Mouse (Mus musculus) urinary bladder, postnatal 14 days (tissue): ENCODE data around the gene Rag2.

ENCODE experiments used
- DNase-seq: peaks from one replicate; pipeline ENCODE4 v3.0.0; 2021; ENCODE audit warnings: low spot score

Gene Rag2

DNA sequence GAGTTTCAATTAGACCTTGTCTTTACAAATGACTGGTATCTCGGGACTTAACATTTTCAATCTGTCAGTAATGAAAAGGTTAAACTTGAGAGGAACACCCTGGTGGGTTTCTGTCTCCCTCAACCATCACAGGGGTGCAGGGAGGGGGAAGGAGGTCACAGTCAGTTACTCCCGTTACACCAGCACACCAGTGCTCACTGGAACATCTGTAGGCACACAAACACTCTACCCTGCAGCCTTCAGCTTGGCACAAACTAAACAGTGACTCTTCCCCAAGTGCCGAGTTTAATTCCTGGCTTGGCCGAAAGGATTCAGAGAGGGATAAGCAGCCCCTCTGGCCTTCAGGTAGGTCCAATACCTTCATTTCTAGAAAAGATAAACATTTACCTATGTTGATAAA is at the start of gene Rag2:
Gene Rag2 (plus strand): TSS at position 193 of the 400 bp plus-strand sequence.
- DNase-seq = no peak

DNA sequence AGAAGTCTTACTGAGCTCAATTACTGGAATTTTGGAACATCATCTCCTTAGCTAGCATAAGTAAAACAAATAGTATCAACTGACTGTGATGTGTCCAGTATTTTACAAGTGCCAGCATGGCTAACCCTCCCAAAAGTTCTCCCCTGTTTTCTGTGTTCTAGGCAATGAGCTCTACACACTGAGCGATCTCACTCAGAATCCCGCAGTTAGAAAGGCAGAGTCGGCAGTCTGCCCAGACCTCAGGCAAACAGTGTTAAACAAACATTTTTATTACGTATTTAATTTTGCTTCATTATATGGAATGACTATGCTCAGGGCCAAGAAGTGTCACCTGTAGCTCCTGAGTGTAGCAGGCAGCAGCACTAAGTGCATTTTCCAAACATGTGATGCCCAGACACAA is 47.3 kb upstream of the Rag2 start:
- DNase-seq = no peak

DNA sequence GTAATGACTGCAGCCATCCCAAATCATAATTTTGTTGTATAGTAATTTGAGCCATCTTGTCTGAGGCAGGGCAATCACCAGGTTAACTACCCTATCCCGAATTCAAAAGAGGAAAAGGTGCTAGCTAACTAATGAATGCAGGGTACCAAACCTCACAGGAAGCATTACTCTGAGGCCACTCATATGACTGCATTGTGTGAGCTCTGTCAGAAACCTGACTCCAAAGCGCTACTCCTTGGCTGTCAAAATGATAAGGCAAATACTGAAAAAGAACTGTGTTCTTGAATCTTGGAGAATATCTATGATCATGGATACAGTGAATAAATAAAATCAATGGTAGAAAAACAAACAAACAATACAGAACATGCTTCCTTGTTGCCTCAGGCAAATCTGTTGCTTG is 44.5 kb upstream of the Rag2 start:
- no peak for DNase-seq

DNA sequence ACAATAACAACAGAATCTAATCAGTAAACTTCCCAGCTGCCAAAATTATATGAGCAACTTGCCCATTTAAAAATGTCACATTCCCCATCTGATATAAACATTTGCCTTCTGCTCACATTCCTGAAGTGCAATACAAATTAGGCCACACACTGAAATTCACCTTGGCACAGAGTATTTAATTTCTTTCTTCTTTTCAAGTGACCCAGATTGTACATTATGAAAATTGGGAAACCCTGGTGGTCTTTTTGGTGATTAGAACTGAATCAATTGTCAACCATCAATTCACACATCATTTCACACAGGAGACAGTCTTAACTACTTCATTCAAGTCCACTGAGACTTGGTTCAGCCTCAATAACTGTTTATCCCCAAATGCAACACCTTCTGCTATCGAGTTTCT is 44.1 kb upstream of the Rag2 start:
- no peak for DNase-seq

DNA sequence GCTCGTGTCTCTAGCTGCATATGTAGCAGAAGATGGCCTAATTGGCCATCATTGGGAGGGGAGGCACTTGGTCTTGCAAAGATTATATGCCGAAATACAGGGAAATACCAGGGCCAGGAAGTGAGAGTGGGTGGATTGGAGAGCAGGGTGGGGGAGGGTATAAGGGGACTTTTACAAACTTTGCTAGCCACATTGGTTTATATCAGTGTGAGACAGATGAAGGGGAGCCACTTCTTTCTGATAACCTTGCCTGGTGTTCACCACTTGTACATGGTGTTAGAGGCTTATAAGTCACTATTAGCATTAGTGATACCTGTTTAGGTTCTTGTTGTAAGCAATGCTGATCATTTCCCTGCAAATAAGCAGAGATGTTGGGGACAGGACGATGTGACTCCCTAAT is 43.5 kb upstream of the Rag2 start:
- DNase-seq = no peak

DNA sequence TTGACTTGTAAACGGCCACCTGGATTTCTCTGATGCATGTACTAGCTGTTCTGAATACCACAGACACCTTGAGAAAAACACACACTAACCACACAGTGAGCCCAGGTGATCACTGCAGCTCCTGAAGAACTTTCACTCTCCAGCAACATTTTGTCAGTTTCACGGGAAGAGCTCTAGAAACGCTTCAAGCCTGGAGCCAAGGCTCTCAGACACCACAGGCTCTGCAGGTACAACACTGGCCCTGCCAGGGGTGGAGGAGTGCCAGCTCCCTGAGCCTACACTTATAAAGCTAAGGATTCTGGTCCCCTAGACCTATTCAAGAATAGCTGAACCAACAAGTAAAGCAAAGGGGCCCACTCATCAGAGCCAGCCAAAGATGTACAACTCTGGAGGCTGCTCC is 43.1 kb upstream of the Rag2 start:
- DNase-seq = no peak

DNA sequence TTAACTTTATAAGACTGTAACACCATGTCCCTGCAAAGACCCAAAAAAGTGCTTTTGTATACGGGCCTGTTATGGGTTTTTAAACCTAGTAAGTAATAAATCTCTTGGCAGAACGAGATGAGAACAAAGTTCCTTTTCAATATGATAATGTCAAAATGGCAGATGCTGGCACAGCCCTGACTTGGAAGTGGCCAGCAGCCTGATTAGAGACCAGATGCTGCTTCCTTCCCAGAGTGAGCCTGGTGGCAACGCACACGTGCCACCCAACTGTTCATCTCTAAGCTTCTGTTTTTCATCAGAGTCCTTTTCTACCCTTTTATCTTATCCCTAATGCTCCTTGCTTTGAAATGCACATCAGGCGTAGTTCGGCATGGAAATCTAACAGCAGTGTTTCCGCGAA is 33.2 kb upstream of the Rag2 start:
- DNase-seq = no peak

DNA sequence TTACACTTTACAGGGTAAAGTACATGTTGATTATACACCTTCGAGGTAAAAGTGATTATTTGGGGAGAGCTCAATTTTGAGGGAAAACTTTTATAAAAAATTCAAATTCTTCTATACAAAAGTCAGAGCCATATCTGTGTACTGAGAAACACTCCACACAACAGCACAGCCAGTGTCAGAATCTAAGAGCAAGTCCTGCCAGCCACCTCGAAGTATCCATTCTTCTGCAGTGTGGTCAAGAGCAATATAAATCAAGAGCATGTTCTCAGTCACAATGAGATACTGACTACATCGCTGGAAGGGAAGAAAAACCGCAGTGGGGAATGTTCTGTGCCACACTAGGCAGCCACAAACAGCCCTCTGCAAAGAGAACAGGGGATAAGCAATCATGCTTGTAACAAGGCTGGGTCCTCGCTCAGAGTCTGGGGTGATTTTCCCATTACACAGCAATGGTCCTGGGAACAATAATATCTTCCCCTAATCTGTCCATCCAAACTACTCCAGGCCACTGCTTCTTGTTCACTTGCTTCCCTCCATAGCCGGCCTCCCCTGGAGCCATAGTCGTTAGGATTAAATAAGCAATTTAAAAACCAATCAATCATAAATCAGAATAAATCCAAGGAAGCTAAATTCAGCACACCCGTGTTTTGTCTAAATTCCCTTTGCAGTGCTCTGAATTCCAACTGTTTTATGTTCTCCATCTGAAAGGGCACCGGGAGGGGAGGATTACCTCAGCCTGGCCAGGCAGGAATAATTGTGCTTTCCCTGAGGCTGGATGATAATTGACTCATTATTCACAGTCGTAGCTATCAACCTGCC is 32.3 kb upstream of the Rag2 start:
- no peak for DNase-seq

DNA sequence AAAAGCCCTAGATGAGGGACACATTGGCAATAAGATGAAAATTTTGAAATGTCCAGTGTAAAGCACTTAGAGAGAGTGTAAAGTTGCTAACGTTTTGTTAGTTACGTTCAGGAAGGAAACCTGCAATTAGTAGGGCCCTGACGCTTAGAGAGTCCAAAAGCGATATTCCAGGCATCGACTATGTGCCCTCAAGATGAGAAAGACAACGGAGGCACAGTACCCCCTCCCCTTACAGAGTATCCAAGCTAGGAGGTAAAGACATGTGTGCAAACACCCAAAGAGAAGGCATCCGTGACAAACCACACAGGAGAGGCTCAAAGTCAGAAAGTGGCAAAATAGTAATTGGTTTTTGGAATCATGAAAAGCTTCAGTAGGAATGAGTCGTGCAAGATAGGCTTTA is 31.6 kb upstream of the Rag2 start:
- DNase-seq = no peak

DNA sequence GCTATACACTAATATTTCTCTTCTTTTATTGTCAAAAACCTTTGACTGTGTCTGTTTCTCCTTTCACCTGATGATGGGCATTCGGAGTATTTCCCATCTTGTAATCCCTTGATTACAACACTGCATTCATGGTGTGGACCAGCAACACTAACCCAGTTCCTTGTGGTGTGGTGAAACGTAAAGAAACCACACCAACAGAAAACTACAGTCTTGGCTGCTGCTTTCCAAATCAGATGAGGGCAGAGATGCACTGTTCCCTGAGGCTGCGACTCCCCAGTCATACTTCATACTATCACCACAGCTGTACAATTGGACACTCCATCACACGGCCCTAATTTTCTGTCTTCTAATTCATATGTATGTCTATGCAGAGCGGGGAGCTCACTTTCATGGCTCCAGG is 29.8 kb upstream of the Rag2 start:
- DNase-seq = no peak

DNA sequence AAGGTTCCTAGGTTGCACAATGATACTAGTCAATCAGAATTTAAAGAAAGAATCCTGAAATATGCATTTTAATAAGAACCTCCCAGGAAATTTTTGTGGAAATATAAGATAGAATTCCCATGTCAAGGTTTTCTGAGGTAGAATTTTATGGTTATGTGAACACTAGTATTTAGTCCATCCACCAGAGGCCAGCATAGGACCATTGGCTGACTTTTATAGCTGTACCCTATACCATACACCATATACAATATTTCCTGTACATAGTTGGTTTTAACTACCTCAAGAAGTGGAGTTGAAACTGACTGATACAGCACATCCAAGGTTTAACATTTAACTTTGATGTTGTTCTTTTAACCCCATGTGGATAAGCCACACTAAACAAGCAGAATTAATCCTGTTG is 27.3 kb upstream of the Rag2 start:
- no peak for DNase-seq

DNA sequence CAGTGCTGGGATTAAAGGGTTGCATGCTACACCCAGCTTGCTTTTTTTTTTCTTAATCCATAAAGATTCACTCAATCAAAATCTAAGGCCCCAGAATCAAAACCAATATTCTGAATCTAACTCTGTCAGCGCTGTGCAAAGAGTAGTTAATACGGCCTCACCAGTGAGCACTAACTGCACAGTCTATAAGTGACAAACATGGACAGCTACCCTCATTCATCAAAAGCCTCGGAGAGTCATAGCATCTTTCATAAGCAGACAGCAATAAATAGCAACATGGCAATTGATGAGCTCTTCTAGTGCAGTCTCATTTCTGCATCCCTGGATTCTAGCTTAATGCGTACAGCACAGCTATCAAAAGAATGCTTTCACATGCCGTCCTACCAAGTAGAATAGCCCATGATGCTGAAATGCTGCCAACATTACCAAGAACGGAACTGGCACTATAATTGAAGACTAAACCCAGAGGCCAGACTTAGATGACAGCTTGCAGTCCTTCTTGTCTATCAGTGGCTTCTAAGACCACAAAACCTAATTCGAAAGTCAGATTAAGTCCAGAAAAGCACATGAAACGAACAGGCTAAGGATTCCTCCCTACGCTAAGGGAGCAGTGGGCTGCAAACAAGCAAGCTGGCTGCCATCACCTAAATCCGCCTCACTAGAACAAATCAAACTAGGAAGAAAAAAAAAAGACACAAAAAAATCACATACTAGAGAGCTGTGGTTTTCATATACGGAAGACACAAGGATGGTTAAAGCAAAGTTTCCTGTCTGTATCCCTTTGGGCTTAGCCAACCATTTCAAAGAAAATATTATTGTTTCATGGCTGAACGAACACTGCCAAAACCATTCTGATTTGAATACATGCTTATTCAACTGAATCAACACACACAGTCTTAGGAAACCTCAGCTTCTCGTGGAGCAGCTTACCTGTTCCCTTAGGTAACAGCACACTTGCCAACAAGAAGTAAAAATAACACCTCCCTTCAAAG is 26.0 kb upstream of the Rag2 start:
- no peak for DNase-seq

DNA sequence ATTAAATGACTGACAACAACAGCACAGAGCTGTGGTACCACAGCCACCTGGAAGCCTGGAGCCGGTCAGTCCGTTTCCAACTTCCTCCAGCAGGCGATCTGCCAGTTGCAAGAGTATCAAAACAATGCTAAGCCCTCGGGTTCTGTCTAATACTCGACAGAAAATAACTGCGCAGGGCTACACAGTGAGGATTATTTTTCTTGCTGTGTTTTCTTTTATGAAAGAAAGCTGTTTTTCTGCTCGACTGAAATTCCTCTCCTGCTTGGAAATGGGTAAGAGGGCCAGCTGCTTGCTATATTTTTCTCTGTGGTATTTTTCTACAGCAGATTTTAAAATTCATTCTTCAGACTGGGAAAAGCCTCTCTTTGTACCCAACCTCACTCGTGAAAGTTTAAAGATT is 23.8 kb upstream of the Rag2 start:
- DNase-seq = peak; percentile 38

DNA sequence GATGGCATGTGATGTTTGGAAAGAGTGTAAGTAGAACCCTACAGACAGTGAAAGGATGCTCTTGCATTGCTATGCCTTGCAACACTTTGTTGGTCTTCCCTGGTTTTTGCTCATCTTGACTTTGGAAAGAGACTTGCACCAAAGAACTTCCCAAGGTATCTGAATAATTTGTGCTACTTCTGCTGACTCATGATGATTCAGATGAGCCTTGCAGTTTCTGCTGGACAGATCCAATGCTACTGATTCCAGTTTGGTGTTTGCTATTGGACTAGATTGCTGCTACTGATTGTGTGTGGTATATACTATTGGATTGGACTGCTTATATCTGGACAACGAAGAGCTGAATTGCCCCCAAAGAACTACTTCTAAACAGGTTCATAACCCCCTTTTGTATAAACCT is 21.4 kb upstream of the Rag2 start:
- no peak for DNase-seq

DNA sequence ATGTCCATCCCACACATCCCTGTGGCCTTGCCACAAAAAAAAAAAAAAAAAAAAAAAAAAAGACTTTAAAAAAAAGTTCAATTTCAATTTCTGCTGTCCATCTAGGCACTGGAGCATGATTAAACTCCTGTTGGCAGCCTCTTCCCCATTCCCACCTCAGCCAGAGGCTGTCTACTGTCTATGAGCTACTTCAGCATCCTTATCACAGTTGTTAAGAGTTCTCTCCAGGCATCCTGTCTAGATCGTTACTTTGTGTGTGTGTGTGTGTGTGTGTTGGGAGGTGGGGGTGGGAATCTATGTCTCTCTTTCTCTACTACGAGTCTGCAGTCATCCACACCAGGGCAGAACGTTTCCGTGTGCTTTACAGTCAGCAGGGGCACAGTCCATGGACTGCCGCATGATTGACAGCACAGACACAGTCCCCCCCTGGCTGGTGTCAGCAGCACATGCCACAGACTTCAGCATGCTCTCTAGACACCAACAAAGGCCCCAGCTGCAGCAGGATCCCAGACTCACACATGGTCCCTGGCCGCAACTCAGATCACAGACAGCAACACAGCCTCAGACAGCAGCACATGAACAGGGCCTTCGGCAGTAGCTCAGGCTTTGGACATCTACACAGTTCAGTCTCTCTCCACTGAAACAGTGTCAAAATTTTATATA is 16.2 kb upstream of the Rag2 start:
- DNase-seq = no peak

DNA sequence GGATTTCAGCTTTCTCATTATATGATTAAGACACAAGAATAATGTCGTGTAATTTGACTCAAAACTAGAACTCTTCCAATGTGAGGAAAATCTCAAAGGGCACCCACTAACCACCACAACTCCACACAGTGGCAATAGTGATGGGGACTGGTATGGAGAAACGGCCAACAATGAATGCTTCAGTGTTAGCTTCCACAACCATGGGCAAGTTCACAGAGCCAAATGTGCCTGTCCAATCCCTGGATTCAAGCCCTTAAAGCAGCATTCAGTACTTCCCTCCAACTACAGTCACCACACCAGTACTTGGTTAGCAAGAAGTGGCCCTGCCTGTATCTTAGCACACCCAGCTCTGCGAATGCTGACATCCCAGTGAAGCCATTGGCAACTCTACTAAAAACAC is 13.7 kb upstream of the Rag2 start:
- DNase-seq = no peak

DNA sequence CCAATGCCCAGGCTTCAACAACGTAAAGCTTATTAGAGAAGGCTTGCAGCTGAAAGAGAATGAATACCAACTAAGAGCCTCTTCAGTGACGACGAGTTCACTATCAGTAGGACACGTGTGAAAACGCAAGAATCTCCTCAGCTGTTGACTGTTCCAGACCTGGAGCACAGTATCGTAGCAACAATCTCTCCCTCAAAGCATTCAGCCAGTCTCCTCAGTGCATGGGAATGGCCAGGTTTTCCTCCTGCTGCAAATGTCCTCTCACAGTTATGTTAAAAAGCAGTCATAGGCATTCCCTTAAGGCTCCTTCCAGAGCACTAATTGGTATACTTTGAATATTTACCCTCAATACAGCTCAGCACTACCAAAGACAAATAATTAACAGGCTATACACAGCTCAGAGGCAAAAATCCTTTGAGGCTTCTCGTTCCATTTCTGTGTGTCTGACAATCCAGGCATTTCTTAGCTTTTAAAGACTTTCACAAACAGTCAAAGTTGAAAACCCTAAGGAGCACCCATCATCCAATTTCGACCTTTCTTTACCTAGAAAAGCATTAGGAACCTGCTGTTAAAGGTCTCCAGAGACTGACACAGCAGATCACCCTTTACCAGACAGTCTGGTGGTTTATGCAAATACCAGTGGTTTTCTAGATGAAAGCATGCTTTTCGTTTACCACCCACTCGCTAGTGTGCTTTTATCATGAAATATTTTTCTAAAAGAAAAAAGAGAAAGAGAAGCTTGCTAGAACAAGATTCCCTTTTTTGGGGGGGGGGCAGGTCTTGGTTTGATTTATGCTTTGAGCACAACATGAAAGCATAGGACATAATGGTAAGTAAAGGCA is 8.8 kb upstream of the Rag2 start:
- DNase-seq = no peak

DNA sequence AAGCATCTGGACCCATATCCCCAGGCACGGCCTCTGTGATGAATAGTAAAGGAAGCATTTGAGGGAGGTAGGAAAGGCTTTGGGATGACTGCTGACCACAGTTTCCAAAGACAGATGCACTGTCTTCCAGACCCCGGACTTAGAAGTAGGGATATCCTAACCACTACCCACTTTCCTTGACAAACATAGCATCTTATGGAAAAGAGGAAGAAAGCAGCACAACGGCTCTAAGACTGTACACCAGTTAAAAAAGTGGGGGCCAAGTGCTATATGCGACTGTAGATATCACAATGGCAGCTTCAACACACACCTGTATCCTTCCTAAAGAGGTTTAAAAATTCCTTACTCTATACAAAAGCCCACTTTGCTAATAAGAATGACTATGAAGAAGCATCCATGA is 6.1 kb upstream of the Rag2 start:
- DNase-seq = no peak

DNA sequence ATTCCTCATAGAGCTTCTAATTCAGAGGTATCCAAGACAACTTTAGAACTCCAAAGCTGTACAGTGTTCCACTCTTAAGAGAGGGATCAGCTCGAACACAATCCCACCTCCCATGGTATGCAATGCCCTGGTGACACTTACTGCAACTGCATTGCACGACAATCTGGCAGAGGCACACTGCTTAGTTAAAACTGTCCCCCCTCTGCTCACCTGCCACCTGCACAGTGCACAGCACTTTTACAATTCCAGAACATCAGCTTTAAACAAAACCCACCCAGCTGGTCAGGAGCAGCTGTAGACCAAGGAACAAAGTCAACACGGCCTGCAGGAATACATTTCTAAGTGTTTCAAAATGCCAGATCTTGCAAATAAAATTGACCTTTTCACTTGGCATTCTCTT is 3.6 kb upstream of the Rag2 start:
- DNase-seq = no peak

DNA sequence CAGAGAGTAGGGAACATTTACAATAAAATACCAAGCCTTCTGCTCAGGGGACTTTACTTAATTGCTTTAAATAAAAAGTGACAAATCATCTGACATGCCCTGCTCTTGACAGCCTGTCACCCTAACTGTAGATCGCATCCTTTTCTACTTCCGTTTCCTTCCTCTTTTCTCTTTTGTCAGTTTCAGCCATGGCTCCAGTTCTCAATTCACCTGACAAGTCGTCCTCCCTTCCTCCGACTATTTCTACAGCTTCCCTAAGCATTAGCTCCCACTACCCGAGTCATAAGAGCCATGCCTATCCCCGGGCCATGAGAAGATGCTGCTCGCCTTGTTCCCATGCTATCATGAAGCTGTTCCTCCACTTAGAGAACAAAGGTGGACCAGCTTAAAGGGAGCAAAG is 2.9 kb upstream of the Rag2 start:
- no peak for DNase-seq

DNA sequence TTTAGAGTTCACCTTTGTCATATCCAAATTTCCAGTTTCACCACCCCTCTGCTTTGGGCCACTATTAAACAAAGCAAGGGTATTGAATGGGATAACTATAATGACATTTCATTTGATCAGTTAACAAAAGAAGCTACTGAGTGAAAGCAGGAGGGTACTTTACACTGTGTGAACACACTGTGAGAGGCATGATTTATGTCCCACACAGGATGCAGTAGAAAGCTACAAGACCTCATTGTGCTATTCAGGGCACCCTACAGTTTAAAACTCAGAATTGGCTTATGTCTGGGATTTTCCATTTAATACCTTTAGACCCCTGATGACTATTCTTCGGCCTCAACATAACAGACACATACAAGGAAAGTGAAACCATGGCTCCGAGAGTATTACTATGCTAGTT is 1.5 kb upstream of the Rag2 start:
- DNase-seq = no peak

DNA sequence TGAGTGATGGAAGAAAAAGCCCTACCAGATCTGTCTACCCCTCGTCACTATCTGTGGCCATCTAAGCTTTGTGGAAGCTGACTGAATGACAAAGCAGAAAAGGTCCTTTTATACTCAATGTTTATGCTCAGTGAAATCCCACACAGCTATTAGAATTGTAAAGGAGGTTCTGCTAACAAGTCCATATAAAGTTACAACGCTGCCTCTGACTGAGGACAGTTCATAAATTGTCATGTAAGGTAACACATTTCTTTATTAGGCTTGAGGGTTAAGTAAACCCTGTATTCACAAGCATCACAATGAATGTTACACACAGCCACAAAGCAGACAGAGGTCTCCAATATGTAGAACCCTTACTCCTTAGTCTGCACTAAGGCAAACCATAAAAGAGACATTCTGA is 507 bp upstream of the Rag2 start:
- no peak for DNase-seq
